Mouse (Mus musculus) inflammation-experienced regulatory T-cells, adult 6 months (primary cell): ENCODE measurements around the gene Mtss1l. TPM values are rescaled to one million over a fixed set of nuclear protein-coding genes. Genes with fewer than 3 reads are reported as not detected.

ENCODE experiments used
- ATAC-seq: one replicate; pipeline ENCODE4 v1.8.0; 2017
- polyA plus RNA-seq, 3 experiments: library from polyadenylated mRNA; unstranded; fragments of 100-300 nt; shearing (Covaris generic); gene quantifications; one replicate each; pipeline ENCODE4 v1.2.1; 2017

The Mtss1l gene
- polyA plus RNA-seq, 3 experiments from 2014 or later = 0.19 TPM; not detected in 2

DNA sequence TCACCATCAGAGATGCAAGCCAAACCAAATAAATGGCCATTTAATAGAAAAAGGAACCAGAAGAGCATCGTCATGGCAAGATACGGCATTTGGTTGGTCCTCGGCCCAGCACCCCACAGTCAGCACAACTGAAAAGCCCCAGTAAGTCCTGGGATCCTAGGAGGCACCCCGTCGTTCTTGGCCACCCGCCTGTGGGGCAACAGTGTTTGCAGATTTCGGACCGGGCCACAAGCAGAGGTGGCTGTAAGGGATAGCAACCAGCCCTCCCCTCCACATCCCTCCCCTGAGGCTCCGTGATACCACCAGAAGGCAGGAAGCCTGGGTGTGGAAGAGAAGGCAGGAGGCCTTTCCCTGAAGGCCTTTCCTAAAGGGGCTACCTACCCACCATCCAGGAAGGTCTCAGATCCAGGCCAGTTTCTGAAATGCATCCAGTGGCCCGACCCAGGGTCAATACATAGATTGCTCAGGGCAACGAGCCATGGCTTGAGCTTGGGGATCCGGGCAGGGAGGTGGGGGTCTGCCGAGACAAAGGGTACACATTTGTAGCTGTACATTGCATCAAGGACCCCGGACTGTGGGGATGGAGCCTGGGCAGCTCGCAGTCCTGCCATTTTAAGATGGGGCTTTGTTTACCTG, 20.7 kb downstream of the Mtss1l start:
- no peak for ATAC-seq

DNA sequence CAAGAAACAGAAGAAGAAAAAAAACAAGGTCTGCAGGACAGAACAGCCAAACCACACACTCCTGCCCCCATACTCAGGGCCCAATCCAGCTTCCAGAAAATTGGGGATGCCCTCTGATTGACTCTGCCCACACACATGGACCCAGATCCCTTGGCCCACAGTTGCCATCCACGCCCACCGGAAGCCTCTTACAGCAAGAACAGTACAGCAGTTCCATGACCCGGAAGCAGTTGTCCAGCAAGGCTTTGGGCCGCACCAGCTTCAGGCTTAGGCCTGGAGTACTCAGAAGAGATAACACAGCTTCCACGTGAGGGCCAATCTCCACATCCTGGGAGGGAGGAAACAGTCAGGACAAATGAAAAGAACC, 21.2 kb downstream of the Mtss1l start:
- no peak for ATAC-seq

DNA sequence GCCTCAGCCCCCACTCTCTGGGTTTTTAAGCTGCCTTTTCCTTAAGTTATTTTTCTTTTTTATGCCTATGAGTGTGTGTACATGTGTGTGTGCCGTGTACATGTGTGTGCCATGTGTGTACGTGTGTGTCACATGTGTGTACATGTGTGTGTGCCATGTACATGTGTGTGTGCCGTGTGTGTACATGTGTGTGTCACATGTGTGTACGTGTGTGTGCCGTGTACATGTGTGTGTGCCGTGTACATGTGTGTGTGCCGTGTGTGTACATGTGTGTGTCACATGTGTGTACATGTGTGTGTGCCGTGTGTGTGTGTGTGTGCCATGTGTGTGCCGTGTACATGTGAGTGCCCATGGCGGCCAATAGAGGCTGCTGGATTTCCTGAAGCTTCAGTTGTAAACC, 23.9 kb downstream of the Mtss1l start:
- ATAC-seq = no peak

DNA sequence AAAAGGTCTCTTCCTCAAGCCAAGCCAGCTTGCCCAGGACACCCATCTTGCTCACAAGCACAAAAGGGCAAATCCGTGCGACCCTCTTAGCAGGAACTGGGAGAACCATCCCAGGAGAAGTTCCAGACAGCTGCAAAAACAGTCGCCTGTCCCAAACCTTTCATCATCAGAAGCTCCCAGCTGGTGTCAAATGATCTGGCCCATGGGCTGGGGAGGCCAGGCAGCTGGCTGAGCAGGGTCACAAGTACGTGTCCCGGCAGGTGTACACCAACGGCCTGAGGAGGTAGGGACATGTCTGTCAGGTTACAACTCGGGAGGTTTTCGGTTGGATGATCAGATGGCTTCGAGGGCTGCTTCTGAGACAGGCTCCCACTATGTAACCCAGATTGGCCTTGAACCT, 25.4 kb downstream of the Mtss1l start:
- ATAC-seq = no peak

DNA sequence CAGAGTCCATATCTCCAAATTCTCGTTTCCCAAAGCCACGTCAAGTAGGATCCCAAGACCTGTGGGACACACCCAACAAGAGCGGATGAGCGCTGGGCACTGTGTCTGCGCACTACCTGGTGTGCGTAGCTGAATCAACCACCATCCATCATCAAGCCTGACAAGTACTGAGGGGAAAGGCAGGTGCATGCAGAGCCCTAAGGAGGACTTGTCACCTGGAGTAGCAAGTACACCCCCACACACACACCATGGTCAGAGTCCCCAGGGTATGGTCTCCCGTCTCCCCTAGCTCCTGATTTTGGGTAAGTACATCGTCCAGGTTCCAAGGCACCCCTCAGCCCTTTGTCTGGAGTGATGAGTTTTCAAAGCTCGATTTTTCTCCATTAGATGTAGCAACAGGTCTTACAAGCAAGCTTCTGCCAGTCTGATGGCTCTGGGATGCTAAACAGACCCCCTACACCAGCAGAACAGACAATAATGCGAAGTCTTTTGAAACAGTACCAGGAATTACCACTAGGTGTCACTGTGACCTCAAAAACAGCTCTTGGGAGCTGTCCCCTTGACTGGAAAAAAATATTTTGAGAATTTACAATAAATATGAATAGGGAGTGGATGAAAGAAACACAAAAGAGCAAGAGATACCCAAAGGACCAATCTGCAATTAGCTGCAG, 28.4 kb downstream of the Mtss1l start:
- peak; percentile 48 for ATAC-seq

DNA sequence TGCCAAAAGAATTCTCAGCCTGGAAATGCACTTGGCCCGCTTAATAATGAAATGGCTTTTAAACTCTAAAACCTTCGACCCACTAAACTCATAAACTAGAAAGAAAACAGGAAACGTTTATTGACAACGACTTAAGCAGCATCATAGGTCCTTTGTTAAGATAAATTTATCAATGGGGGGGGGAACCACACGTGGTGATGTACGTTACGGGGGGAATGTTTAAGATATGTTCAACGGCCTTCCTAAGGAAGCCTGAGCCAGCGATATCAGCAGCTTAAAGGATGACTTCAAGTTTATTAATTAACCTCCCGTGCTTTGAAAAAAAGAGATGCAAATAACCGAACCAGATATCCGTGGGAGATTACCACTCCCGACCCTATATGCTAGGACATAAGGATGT, 29.0 kb downstream of the Mtss1l start:
- ATAC-seq = no peak

DNA sequence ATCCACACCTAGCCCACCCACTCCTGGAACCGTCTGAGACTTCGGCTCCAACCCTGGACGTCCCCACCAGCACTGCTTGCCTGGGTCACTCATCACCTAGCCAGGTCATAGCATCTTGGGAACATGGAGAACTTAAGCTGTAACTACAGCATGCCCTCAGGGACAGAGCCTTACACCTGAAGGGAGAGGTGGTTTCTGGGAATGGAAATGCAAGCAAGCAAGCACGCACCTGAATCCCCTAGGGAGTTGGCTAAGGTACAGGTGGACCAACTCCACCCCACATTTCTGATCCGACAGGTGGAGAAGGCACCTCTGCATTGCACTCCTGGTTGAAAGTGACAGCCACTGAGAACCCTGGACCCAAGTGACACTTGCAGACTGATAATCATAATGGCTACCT, 30.2 kb downstream of the Mtss1l start:
- ATAC-seq = no peak

DNA sequence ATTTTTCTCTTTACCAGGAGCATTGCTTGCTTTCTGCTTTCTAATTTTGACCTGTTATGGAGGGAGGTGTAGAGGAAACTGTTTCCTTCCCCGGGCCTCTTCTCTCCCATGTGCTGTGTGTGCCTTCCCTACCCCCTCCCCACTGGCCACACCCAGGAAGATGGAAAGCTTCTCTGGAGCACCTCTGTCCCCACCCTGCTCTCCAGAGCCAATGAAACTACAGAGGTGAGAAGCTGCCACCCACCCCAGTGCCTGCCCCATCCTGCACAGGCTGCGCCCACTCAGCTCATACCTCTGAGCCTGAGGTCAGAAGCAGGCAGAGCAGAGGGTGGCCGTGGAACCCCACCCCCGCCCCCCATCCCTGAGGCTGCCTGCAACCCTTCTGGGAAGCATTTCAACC, 33.4 kb downstream of the Mtss1l start:
- ATAC-seq = no peak

DNA sequence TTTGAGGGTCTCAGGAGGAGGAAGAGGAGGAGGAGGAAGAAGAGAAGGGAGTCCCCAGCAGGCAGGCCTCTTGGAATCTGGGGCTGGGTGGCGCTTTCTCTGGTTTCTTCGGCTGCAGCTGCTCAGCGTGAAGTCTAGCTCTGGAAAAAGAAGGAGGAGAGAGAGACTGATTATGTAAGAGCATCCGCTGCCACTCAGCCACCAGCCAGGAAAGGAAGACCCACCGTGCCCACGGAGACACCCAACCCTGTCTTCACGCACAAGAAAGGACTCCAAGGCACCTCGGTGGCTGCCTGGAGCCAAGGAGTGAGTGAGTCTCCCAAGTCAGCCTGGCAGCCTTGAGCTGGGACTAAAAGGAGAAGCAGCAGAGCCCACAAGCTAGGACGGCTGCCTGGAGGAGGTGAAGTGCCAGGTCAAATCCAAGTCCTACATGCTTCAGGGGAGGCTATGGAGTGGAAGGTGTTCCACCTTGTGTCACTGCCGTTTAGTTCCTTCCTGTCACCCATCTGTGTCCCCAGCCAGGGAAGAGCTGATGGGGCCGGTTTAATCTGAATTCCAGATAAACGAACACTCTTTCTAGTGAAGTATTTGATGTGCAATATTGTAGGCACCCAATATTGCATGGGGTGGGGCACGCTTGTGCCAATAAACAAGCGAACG, 34.4 kb downstream of the Mtss1l start:
- ATAC-seq = no peak

DNA sequence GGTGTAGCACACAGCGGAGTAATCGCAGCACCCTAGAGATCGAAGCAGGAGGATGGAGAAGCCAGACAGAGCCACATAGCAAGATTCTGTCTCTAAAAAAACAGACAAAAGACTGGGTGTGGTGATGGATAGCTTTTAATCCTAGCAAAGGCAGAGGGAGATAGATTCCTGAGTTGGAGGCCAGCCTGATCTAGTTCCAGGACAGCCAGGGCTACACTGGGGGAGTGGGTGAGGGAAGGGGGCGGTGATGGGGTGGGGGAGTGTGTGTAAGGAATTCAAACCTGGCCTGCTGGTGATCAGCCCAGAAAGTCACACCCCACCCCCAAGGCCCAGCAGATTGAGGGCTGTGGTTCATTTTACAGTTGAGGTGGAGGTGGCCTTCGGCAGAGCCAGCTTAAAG, 34.9 kb downstream of the Mtss1l start:
- no peak for ATAC-seq

DNA sequence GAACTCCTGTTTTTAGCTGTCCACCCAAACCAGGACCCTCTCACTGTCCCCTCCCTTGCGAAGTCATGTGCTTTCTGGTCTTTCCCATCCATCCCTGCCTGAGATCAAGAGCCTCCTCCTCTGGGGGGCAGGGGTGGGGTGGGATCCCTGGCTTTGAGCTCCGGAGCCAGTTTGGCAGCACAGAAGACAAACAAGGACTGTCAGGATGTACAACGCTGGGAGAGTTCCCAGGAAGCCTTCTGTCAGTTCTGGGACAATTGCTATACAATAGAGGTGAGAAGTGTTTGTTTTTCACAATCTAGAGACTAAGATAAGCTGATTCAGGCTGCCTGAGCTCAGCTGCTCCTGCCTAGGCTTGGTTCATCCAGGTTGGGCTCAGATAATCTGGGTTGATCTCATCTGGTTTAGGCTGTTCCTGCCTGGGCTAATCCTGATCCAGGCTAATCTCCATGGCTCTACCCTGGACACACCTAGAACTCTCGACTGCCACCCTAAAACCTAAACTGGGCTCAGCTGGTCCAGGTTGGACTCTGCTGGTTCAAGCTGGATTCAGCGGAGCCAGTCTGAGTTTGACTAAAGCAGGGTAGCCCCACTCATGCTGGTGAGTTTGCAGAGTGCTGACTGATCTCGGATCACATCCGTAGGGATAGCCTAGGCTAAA, 39.1 kb downstream of the Mtss1l start:
- ATAC-seq = no peak

DNA sequence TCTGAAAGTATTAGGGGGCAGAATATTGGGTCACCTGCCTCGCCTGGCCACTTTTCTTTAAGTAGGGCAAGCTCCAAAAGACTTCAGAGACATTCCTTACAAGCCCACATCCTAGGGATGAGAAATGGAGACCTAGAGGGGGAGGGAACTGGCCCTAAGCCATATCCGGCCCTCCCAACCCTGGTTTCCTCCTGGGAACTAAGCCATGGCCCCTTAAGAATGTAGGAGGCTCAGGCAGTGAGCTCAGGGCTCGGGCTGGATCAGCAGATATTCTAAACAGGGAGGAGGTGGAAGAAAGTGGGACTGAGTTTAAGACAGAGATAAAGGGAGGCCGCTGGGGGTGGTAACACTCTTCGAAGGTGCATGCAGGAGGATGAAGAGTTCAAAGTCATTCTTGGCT, 39.9 kb downstream of the Mtss1l start:
- ATAC-seq = no peak

DNA sequence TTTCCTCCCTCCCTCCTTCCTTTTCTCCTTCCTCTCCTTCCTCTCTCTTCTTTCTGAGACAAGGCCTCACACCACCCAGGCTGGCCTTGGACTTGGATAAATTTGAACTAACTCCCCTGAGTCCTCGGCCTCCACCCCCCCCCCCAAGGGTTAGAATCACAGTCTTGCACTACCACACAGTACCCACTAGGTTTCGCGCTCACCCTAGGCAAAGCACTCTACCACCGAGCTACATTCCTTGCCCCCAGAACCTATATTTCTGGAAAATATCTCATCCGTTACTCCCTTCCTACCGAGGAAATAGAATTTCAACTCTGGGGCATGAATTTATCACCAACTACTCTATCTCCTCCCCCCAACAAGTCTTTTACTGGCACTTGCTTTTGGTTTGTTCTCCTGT, 40.7 kb downstream of the Mtss1l start:
- no peak for ATAC-seq

DNA sequence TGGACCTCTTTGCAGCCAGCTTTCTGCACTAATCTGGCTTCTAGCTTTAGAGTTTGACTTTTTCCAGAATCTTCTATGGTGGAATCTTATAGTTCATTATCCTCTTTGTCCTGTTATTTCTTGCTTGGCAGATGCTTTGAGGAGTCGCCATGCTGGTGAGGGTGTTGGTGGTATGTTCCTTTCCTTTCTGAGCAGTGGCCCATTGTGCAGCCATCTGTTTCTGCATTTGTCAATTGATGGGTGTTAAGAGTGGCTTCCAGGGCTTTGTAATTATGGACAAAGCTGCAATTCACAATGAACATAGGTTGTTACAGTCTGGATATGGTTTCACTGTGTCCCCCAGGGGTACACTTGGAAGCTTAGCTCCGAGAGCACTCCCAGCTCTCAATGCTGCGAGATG, 43.4 kb downstream of the Mtss1l start:
- no peak for ATAC-seq

DNA sequence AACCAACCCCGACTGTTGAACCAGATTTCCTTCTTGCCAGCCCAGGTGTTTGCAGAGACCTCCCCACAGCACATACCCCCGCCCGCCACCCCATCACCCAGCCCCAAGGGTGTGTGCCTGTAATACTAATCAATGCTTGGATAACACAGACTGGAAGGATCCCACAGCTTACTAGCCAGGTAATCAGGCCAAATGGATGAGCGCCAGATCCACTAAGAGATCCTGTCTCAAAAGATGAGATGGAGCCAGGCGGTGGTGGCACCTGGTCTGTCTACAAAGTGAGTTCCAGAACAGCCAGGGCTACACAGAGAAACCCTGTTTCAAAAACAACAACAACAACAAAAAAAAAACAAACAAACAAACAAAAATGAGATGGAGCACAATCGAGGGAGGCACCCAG, 46.0 kb downstream of the Mtss1l start:
- ATAC-seq = no peak

DNA sequence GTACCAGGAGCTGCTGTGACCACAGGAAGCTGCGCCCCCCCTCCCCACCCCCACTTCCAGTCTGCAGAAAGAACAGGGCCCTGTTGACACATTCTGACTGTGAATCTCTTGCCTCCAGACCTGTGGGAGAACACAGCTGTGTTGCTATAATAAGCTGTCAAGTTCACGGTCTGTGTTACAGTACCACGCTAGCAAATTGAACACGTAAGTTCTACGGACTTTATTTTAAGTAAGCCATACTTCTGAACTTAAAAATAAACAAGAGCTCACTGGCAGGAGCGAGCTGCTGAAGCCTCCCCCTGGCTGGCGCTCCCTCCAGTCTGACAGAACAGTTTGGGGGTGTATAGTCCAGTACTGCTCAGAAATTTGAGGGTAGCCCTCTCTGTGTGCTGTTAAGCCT, 51.2 kb downstream of the Mtss1l start:
- ATAC-seq = no peak

DNA sequence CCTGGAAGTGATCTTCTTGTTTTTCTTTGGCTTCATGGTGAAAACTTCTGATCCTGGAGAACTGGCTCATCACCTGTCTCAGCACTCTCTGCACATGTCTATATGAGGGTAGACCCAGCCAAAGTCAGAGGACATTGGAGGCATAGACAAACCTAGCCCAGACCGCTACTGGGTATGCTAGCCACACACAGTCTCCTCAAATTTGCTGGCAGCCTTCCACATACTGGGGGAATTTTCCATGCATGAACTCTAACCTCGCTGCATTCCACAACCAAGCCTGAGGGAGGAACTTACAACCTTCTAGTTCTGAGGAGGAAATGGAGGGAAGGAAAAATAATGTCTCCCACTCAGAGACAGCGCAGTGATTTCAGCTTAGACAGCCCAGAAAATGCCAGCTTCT, 52.8 kb downstream of the Mtss1l start:
- ATAC-seq = no peak

DNA sequence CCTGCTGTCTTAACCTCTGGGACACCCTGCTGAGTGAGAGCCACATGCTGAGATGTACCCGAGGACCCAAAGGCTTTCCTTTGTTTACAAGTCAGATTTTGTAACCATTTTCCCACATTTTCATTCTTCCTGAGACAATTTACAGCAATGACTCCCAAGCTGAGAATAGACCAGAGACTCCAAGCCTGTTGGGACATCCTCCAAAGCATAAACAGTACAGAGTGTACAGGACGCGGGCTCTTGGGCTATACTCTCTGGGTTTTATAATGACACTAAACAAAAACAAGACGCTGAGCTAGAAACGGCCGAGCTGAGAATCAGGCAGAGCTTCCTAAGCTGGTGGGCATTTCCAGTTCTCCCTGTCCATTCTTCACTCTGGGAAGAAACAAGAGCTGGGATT, 53.4 kb downstream of the Mtss1l start:
- no peak for ATAC-seq

DNA sequence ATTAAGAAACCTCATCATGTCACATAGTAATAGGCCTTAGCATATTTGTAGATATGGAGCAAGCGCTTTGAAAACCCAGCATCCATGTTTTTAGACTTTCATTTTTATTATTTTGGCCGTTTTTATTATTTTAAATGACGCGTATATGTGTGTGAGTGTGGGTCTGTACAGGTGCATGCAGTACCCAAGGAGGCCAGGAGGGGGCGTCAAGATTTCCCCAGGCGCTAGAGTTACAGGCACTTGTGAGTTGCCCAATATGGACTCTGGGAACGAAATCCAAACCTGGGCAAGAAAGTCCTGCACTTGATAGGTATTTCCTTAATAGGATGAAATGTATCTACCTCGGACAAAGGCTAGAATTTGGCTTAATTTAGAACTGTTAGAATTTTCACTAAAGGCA, 54.0 kb downstream of the Mtss1l start:
- ATAC-seq = no peak

DNA sequence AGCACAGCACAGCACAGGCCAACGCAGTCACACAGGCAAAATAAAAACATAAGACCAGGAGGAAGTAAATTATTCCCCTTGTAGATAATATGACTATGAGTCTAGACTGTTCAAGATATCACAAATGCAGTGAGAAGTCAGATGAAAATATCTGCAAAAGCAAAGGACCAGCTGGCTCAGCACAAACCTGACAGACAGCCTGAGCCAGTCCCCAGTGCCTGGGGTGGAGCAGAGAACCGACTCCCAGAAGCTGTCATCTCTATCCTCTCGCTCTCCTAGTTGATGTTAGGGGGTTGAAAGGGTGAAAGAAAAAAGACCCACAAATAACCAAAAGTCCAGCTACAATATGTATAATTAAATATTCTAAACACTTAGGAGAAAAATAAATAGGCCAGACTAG, 54.4 kb downstream of the Mtss1l start:
- no peak for ATAC-seq

DNA sequence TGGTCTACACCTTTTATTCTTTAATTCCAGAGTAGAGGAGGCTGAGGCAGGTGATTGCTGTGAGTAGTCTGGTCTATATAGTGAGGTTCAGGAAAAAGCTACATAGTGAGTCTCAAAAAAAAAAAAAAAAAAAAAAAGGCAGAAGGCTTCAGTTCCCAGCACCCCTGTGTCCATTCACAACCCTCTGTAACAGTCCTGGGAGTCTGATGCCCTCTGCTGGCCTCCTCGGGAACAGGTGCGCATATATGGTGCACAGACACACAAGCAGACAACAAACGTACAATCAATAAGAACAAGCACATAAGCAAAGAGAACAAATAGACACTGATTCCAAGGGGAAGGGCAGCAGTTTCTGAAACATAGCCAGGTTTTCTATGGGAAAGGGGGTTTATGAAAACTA, 55.1 kb downstream of the Mtss1l start:
- ATAC-seq = no peak

DNA sequence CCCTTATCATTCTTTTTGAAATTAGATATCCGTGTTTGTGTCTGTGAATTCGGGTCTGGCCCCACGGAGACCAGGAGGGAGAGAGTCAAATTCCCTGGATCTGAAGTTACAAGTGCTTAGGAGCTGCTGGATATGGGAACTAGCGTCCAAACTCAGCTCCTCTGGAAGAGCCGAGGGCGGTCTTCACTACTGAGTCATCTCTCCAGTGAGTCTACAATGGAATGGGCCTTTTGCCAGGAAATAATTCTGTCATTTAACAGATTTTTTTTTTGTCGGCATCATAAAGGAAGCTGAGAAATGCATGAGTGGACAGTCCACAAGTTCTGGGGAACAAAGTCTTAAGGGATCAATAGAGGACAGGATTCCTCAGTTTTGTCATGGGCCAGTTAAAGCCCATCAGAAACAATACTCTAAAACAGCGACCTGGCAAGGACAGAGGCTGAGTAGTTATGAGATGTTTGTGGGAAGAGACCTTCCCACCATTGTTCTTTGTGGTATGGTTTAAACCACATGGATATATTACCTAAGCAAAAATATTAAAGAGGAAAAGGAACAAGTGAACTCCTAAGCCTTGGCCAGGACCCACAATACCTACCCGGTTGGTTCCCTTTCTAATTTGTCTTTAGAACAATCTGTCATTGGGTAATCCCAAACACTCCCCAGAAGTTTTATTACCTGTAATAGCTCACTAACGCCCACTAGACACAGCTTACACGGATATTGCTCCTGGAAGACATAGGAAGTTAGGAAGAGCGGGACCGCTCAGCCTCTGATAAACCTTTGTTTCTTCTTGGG, 58.8 kb downstream of the Mtss1l start:
- no peak for ATAC-seq

DNA sequence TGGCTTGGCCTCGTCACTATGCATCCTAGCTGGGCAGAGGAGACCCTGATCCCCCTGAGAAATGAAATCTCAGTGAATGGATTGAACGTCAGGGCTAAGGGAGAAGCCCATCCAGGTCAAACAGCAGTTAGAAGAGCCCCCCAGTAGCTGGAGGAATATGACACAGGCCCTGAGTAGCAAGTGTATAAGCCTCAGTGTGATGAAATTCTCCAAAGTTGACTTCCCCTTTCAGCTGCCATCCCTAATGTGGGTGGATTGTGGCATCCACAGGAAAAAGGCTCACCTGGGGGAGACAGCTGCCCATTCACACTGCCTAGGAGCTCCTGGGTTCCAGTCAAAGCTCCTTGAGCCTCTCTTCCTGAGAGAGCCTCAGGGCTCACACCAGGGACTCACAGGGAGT, 64.1 kb downstream of the Mtss1l start:
- no peak for ATAC-seq
